Comparison of ENCODE assay signal across 9 mouse cellular contexts in genomic region chr6:83103130-83103650, GRCm38 (mm10). TPM values are rescaled to one million over a fixed set of nuclear protein-coding genes. Genes with fewer than 3 reads are reported as not detected.
DNase-seq lines count a peak whose midpoint lies in the region; ATAC-seq and TF ChIP-seq lines count a peak whose summit lies in the region.
"Had no signal": no experiment of that assay in that cellular context is flagged by ENCODE, and none has a peak within 500 bp of the region (broad histone marks: within the 10 kb centered on the region; RNA-seq: fewer than 3 reads in every experiment).

No protein-coding gene starts in this region.

- peaks cover 19% of the 10 kb centered on the region for H3K4me1 ChIP-seq in kidney, postnatal 0 days (replicated peaks; ENCODE audit: insufficient read depth, low read length)
- H3K4me1 ChIP-seq in forebrain, embryonic 13.5 days: peaks cover 35% of the 10 kb centered on the region
- peaks cover 23% of the 10 kb centered on the region for H3K4me1 ChIP-seq in limb, embryonic 13.5 days
- H3K4me1 ChIP-seq in olfactory bulb, adult 2 months (ENCODE audit: control insufficient read depth, insufficient read depth, low read length): peaks cover 27% of the 10 kb centered on the region

- peak overlapping the region; percentile 81 for H3K9ac ChIP-seq in kidney, postnatal 0 days (ENCODE audit: low read depth, low read length)
- H3K9ac ChIP-seq in forebrain, embryonic 13.5 days: peak overlapping the region; percentile 82; the same call in 1 of the 2 replicates
- H3K9ac ChIP-seq in limb, embryonic 13.5 days: peak overlapping the region; percentile 86; the same call in 1 of the 2 replicates

- no peak for TF ChIP-seq POLR2A in olfactory bulb, adult 2 months (IDR thresholded peaks at IDR 0.05; ENCODE audit: insufficient read depth, low read depth, low read length)

- H3K27ac ChIP-seq in kidney, postnatal 0 days: no peak overlapping the region
- no peak overlapping the region for H3K27ac ChIP-seq in forebrain, embryonic 13.5 days
- H3K27ac ChIP-seq in limb, embryonic 13.5 days: no peak overlapping the region
- H3K27ac ChIP-seq in olfactory bulb, adult 2 months (ENCODE audit: insufficient read depth, low read depth, low read length): no peak overlapping the region

- ATAC-seq in kidney, postnatal 0 days (replicated peaks; ENCODE audit: low FRiP score, low read depth): no peak
- ATAC-seq in forebrain, embryonic 13.5 days: no peak
- no peak for ATAC-seq in limb, embryonic 13.5 days (ENCODE audit: low FRiP score, low read depth)

- DNase-seq in kidney, postnatal 0 days (ENCODE audit: low spot score): no peak
- no peak for DNase-seq in kidney, postnatal 36 days
- DNase-seq in layer of hippocampus, postnatal 25 days (ENCODE audit: extremely low spot score in 1 of 2, low spot score in 1 of 2): no peak
- no peak for DNase-seq in thymus, postnatal 25 days
- DNase-seq: cerebellum, postnatal 25 days; kidney, postnatal 4 days had no signal

- WGBS in kidney, postnatal 0 days: 58% methylated on average over 11 of the region's 11 CpGs
- WGBS in forebrain, embryonic 13.5 days: 49% methylated on average over 11 of the region's 11 CpGs
- 41% methylated on average over 11 of the region's 11 CpGs for WGBS in limb, embryonic 13.5 days
- 61% methylated on average over 11 of the region's 11 CpGs for WGBS in olfactory bulb, adult 2 months

- H3K36me3 ChIP-seq in kidney, postnatal 0 days (ENCODE audit: insufficient read depth, low read length): no peaks in the 10 kb centered on the region
- H3K36me3 ChIP-seq in forebrain, embryonic 13.5 days (ENCODE audit: poor library complexity, severe bottlenecking): peaks cover 12% of the 10 kb centered on the region; the same call in 1 of the 2 replicates
- H3K36me3 ChIP-seq in limb, embryonic 13.5 days: peaks cover 6% of the 10 kb centered on the region; the same call in 1 of the 2 replicates

- H3K4me3 ChIP-seq in kidney, postnatal 0 days (replicated peaks; ENCODE audit: low read depth, low read length): no peak overlapping the region
- peak overlapping the region; percentile 75; the same call in 1 of the 2 replicates for H3K4me3 ChIP-seq in forebrain, embryonic 13.5 days
- peak overlapping the region; percentile 77 for H3K4me3 ChIP-seq in limb, embryonic 13.5 days
- peak overlapping the region; percentile 70; the same call in 1 of the 2 replicates for H3K4me3 ChIP-seq in olfactory bulb, adult 2 months (ENCODE audit: insufficient read depth, low read depth, low read length)

- H3K27me3 ChIP-seq in kidney, postnatal 0 days (ENCODE audit: insufficient read depth, low read length): no peaks in the 10 kb centered on the region
- peaks cover 19% of the 10 kb centered on the region for H3K27me3 ChIP-seq in forebrain, embryonic 13.5 days
- H3K27me3 ChIP-seq in limb, embryonic 13.5 days: peaks cover 2% of the 10 kb centered on the region; the same call in 1 of the 2 replicates

- no peaks in the 10 kb centered on the region for H3K9me3 ChIP-seq in kidney, postnatal 0 days (replicated peaks; ENCODE audit: low read length)
- H3K9me3 ChIP-seq in forebrain, embryonic 13.5 days (replicated peaks): no peaks in the 10 kb centered on the region
- no peaks in the 10 kb centered on the region for H3K9me3 ChIP-seq in limb, embryonic 13.5 days

- peak overlapping the region; percentile 81; the same call in 1 of the 2 replicates for H3K4me2 ChIP-seq in kidney, postnatal 0 days (ENCODE audit: low read length)
- peak overlapping the region; percentile 100 for H3K4me2 ChIP-seq in forebrain, embryonic 13.5 days
- H3K4me2 ChIP-seq in limb, embryonic 13.5 days (replicated peaks): peak overlapping the region; percentile 99

- TF ChIP-seq CTCF in kidney, postnatal 0 days (IDR thresholded peaks at IDR 0.05; ENCODE audit: low read depth): no peak
- TF ChIP-seq CTCF in olfactory bulb, adult 2 months (IDR thresholded peaks at IDR 0.05; ENCODE audit: insufficient read depth, low read depth, low read length): no peak

RNA-seq across cellular contexts. Expression of gene Gm42688, which starts 1.8 kb away (rescaled TPM):
- 2.7 and 2.9 TPM in 2 replicates for polyA plus RNA-seq in kidney, postnatal 0 days (2015; fragmentation: Nextera tagmentation; extraction: Ambion mirVana)
- 2.3 and 2.6 TPM in 2 replicates for polyA plus RNA-seq in forebrain, embryonic 13.5 days (2015; fragmentation: Nextera tagmentation; extraction: Ambion mirVana)
- polyA plus RNA-seq in limb, embryonic 13.5 days (2015; fragmentation: Nextera tagmentation; extraction: Ambion mirVana): 2.8 and 3.1 TPM in 2 replicates
- polyA plus RNA-seq in olfactory bulb, adult 2 months (2012; ENCODE audit: insufficient read depth, insufficient read length, low replicate concordance, missing spikeins): not detected in 2 replicates
- 1 to 10 TPM; 5.4 to 8.2 TPM for total RNA-seq in layer of hippocampus, postnatal 25 days (2021)

RNA-seq across cellular contexts. Expression of gene Ccdc142, which starts 1.8 kb away (rescaled TPM):
- 2.0 and 2.7 TPM in 2 replicates for polyA plus RNA-seq in kidney, postnatal 0 days (2015; fragmentation: Nextera tagmentation; extraction: Ambion mirVana)
- 3.5 and 4.0 TPM in 2 replicates for polyA plus RNA-seq in forebrain, embryonic 13.5 days (2015; fragmentation: Nextera tagmentation; extraction: Ambion mirVana)
- 1.6 and 3.6 TPM in 2 replicates for polyA plus RNA-seq in limb, embryonic 13.5 days (2015; fragmentation: Nextera tagmentation; extraction: Ambion mirVana)
- not detected in 2 replicates for polyA plus RNA-seq in olfactory bulb, adult 2 months (2012; ENCODE audit: insufficient read depth, insufficient read length, low replicate concordance, missing spikeins)
- 10 to 100 TPM in 1 of 2 experiments, 1 to 10 TPM in 1; 5.8 to 10.7 TPM for total RNA-seq in layer of hippocampus, postnatal 25 days (2021)

RNA-seq across cellular contexts. Expression of gene Mrpl53, which starts 5.7 kb away (rescaled TPM):
- 165 and 166 TPM in 2 replicates for polyA plus RNA-seq in kidney, postnatal 0 days (2015; fragmentation: Nextera tagmentation; extraction: Ambion mirVana)
- polyA plus RNA-seq in forebrain, embryonic 13.5 days (2015; fragmentation: Nextera tagmentation; extraction: Ambion mirVana): 141 and 151 TPM in 2 replicates
- 134 and 138 TPM in 2 replicates for polyA plus RNA-seq in limb, embryonic 13.5 days (2015; fragmentation: Nextera tagmentation; extraction: Ambion mirVana)
- polyA plus RNA-seq in olfactory bulb, adult 2 months (2012; ENCODE audit: insufficient read depth, insufficient read length, low replicate concordance, missing spikeins): not detected in 2 replicates
- 10 to 100 TPM; 67.0 to 67.7 TPM for total RNA-seq in layer of hippocampus, postnatal 25 days (2021)

RNA-seq across cellular contexts. Expression of gene Mogs, which starts 12.1 kb away (rescaled TPM):
- 33.9 and 37.6 TPM in 2 replicates for polyA plus RNA-seq in kidney, postnatal 0 days (2015; fragmentation: Nextera tagmentation; extraction: Ambion mirVana)
- 13.5 and 19.2 TPM in 2 replicates for polyA plus RNA-seq in forebrain, embryonic 13.5 days (2015; fragmentation: Nextera tagmentation; extraction: Ambion mirVana)
- polyA plus RNA-seq in limb, embryonic 13.5 days (2015; fragmentation: Nextera tagmentation; extraction: Ambion mirVana): 42.7 and 45.4 TPM in 2 replicates
- polyA plus RNA-seq in olfactory bulb, adult 2 months (2012; ENCODE audit: insufficient read depth, insufficient read length, low replicate concordance, missing spikeins): not detected in 2 replicates
- 10 to 100 TPM; 25.7 to 28.9 TPM for total RNA-seq in layer of hippocampus, postnatal 25 days (2021)

RNA-seq across cellular contexts. Expression of gene Lbx2, which starts 17.0 kb away (rescaled TPM):
- polyA plus RNA-seq in kidney, postnatal 0 days (2015; fragmentation: Nextera tagmentation; extraction: Ambion mirVana): 3.1 and 4.8 TPM in 2 replicates
- 0.46 TPM in 1 of 2 replicates, not detected in the other for polyA plus RNA-seq in forebrain, embryonic 13.5 days (2015; fragmentation: Nextera tagmentation; extraction: Ambion mirVana)
- polyA plus RNA-seq in limb, embryonic 13.5 days (2015; fragmentation: Nextera tagmentation; extraction: Ambion mirVana): 0.81 and 0.91 TPM in 2 replicates
- not detected in 2 replicates for polyA plus RNA-seq in olfactory bulb, adult 2 months (2012; ENCODE audit: insufficient read depth, insufficient read length, low replicate concordance, missing spikeins)
- under 1 TPM in 1 of 2 experiments, not detected in 1; 0.77 TPM for total RNA-seq in layer of hippocampus, postnatal 25 days (2021)
